Mouse (Mus musculus): ENCODE data around the gene Slc6a3.

- TF ChIP-seq CTCF (IDR thresholded peaks at IDR 0.05; ENCODE audit: low read depth), result no peak
- TF ChIP-seq EP300 (IDR thresholded peaks at IDR 0.05; ENCODE audit: low read depth), result no peak
Measured at GRCm38 (mm10) chr13:73596276-73596675, 59.7 kb downstream of the Slc6a3 start.
